Mouse (Mus musculus): ENCODE data around the gene Ptges. TPM values are rescaled to one million over a fixed set of nuclear protein-coding genes. Genes with fewer than 3 reads are reported as not detected.

The Ptges gene
- polyA plus RNA-seq, 1 experiment from 2014 or later: 2.7 TPM

Other genes starting within 250 kb of the Ptges start
- 2.6 and 3.7 TPM in 2 replicates for gene 1700001O22Rik, start 126.2 kb downstream of the Ptges start, polyA plus RNA-seq (2015; fragmentation: Nextera tagmentation; extraction: Ambion mirVana)
- gene Ntmt1, start 122.0 kb downstream of the Ptges start, polyA plus RNA-seq (2015; fragmentation: Nextera tagmentation; extraction: Ambion mirVana): 117 and 131 TPM in 2 replicates
- gene Asb6, start 99.5 kb downstream of the Ptges start, polyA plus RNA-seq (2015; fragmentation: Nextera tagmentation; extraction: Ambion mirVana): 43.3 and 45.3 TPM in 2 replicates
- 1.6 and 3.1 TPM in 2 replicates for gene Prrx2, start 94.9 kb downstream of the Ptges start, polyA plus RNA-seq (2015; fragmentation: Nextera tagmentation; extraction: Ambion mirVana)
- gene Tor1b, start 23.1 kb upstream of the Ptges start, polyA plus RNA-seq (2015; fragmentation: Nextera tagmentation; extraction: Ambion mirVana): 23.6 and 23.7 TPM in 2 replicates
- gene Tor1a, start 38.1 kb upstream of the Ptges start, polyA plus RNA-seq (2015; fragmentation: Nextera tagmentation; extraction: Ambion mirVana): 102 and 103 TPM in 2 replicates
- gene BC005624, start 52.3 kb upstream of the Ptges start, polyA plus RNA-seq (2015; fragmentation: Nextera tagmentation; extraction: Ambion mirVana): 84.2 and 85.9 TPM in 2 replicates
- 38.8 and 39.8 TPM in 2 replicates for gene Usp20, start 52.4 kb upstream of the Ptges start, polyA plus RNA-seq (2015; fragmentation: Nextera tagmentation; extraction: Ambion mirVana)
- gene Fnbp1, start 212.1 kb upstream of the Ptges start, polyA plus RNA-seq (2015; fragmentation: Nextera tagmentation; extraction: Ambion mirVana): 16.5 and 19.4 TPM in 2 replicates
- 36.7 and 37.3 TPM in 2 replicates for gene Gpr107, start 222.5 kb upstream of the Ptges start, polyA plus RNA-seq (2015; fragmentation: Nextera tagmentation; extraction: Ambion mirVana)